Mouse (Mus musculus) thymus, adult 2 months (tissue): Measurements from ENCODE around the gene Cnot1.

Experiments
- CTCF ChIP-seq: fragments of 200-500 bp; IDR thresholded peaks from 2 replicates; pipeline ENCODE4 v1.5.1; 2012; ENCODE audit warnings: mild to moderate bottlenecking, control low read depth, low read length, moderate library complexity, borderline replicate concordance; ENCODE audit not compliant: control insufficient read depth, poor library complexity, insufficient read depth; ENCODE audit errors: extremely low read depth
- POLR2A ChIP-seq: fragments of 200-500 bp; IDR thresholded peaks from 2 replicates; pipeline ENCODE4 v1.6.1; 2012; ENCODE audit warnings: mild to moderate bottlenecking, low read length, control low read depth, moderate library complexity; ENCODE audit not compliant: control insufficient read depth, poor library complexity, insufficient read depth; ENCODE audit errors: extremely low read depth

DNA sequence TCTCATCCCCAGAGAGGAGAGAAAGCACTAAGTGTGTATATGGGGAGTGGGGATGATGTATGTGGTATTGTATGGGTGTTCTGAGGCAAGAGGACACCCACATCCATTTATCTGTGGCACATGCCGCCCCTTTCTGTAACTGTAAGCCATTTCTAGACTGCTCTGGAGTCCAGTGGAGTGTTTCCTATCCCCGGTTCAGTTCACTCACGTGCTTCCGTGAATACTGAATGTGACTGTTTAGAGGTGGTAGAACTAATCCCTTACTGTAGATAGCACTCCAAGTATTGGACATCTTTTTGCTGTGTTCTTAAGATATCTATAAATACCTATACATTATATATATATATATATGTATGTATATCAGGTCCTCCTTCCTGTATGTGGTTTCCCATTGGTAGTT, 92.9 kb downstream of the Cnot1 start:
- no peak for TF ChIP-seq CTCF
- no peak for TF ChIP-seq POLR2A
